Mouse (Mus musculus) olfactory bulb, adult 2 months (tissue): Measurements from ENCODE around the gene Spa17. TPM values are rescaled to one million over a fixed set of nuclear protein-coding genes. Genes with fewer than 3 reads are reported as not detected.
A peak's percentile ranks its signal among the peaks of the same experiment; 100 is the strongest.

ENCODE experiments used
- H3K27ac ChIP-seq: fragments of 200-500 bp; 2 replicates; pipeline ENCODE4 v1.5.1; 2012; ENCODE audit warnings: low read depth, low read length; ENCODE audit not compliant: insufficient read depth
- H3K4me1 ChIP-seq: fragments of 200-500 bp; 2 replicates; pipeline ENCODE4 v1.6.1; 2012; ENCODE audit warnings: low read length; ENCODE audit not compliant: control insufficient read depth, insufficient read depth
- H3K4me3 ChIP-seq: fragments of 200-500 bp; 2 replicates; pipeline ENCODE4 v1.5.1; 2012; ENCODE audit warnings: mild to moderate bottlenecking, low read depth, low read length, moderate library complexity; ENCODE audit not compliant: insufficient read depth
- CTCF ChIP-seq: fragments of 200-500 bp; IDR thresholded peaks from 2 replicates; pipeline ENCODE4 v1.5.1; 2012; ENCODE audit warnings: low read depth, mild to moderate bottlenecking, low read length, moderate library complexity; ENCODE audit not compliant: insufficient read depth
- POLR2A ChIP-seq: fragments of 200-500 bp; IDR thresholded peaks from 2 replicates; pipeline ENCODE4 v1.6.1; 2012; ENCODE audit warnings: mild to moderate bottlenecking, low read depth, low read length, moderate library complexity; ENCODE audit not compliant: insufficient read depth
- WGBS: fragments of 180-500 bp; shearing (Covaris S2); methylation state at CpG from one replicate; pipeline ENCODE4 v1.1.7; 2018; 5-methylcytosine and 5-hydroxymethylcytosine counted together
- polyA plus RNA-seq: library from polyadenylated mRNA; stranded (reverse); fragments of >200 nt; gene quantifications from 2 replicates; pipeline ENCODE4 v1.2.4, GENCODE M21; 2012; ENCODE audit warnings: low replicate concordance; ENCODE audit not compliant: missing spikeins, insufficient read depth, insufficient read length

Gene Spa17
- polyA plus RNA-seq, 1 experiment: not detected

DNA sequence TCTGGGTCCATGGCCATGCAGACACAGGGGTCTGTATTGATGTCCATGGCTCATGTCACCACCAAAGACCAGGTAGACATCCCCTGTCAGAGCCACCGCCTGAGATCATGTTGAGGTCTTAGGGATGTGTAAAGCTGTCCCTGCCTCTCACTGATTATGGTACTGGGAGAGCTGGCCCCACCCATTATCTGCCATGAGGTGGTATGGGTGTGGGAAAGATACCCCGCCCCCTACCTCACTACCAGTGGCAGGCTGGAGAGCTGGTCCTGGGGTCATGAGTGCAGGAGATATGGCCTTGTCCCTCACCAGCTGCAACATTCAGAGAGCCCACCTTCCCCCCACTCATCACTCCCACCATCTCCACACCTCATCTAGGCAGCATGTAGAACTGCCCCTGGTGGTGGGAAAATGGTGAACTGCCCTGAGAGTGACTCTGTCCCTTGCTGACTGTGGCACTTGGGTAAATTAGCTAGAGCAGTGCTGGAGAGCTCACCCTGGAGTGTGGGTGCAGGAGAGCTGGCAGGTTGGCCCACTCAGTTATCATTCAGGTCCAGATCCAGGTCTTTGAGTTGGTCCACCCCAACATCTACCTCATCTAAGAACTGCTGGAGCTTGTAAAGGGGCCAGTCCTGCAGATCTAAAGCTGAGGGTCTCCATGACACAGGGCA, 12.8 kb downstream of the Spa17 start:
- Histone ChIP-seq H3K4me1 (no peaks in the 10 kb centered on the region), H3K4me3 (no peak overlapping the region), H3K27ac (no peak overlapping the region)
- TF ChIP-seq CTCF (no peak), POLR2A (no peak)
- WGBS: 100% methylated on average over 2 of the region's 2 CpGs

DNA sequence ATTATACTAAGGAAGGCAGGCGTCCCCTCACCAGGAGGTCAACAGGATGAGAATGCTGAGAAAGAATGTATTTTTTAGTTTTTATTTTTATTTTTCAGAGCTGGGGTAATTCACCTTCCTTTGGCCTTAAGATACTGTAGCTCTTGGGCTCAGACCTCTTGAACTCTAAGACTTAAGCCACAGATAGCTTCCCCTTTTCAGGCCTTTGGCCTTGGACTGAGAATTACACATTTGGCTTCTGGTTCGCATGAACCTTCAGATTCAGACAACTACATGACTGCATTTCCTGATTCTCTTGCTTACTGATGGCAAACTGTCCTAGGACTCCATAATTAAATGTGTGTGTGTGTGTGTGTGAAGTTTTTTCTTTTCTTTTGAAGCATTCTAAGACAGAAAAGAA, 14.9 kb downstream of the Spa17 start:
- WGBS: 88% methylated on average over 2 of the region's 2 CpGs
- no peaks in the 10 kb centered on the region for H3K4me1 ChIP-seq
- H3K27ac ChIP-seq: no peak overlapping the region
- no peak overlapping the region for H3K4me3 ChIP-seq
- no peak for TF ChIP-seq CTCF
- TF ChIP-seq POLR2A: no peak

DNA sequence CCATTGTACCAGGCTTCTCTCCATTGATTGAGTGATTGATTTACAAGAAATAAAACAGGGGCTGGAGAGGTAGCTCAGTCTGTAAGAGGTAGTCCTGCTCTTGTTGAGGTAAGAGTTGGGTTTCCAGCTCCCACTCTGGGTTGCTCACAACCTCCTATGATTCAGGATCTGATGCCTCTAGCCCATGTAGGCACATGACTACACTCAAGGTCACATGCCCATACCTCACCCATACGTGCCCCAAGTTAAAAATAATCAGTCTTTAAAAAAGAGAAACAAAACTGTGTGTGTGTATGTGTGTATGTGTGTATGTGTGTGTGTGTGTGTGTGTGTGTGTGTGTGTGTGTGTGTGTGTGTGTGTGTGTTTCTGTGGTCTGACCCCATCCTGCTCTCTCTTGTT, 18.0 kb downstream of the Spa17 start:
- Histone ChIP-seq H3K4me1 (no peaks in the 10 kb centered on the region), H3K27ac (no peak overlapping the region), H3K4me3 (no peak overlapping the region)
- WGBS: 77% methylated on average over 1 of the region's 1 CpGs
- TF ChIP-seq CTCF: no peak
- TF ChIP-seq POLR2A: no peak

DNA sequence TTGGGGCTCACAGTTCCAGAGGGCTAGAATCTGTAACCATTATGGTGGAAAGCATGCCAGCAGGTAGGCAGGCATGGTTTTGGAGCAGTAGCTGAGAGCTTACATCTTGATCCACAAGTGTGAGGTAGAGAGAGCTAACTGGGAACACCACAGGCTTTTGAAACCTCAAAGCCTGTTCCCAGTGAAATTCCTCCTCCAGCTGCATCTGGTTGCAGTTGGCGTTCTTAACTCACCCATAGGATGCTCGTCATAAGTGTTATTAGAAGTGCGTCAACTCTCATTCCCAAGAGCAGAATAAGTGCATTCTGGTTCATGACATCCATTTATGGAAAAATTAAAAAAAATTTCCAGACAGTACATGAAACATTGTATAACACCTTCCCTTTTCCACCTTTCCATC, 19.8 kb downstream of the Spa17 start:
- WGBS: 96% methylated on average over 3 of the region's 3 CpGs
- H3K27ac ChIP-seq: no peak overlapping the region
- TF ChIP-seq POLR2A (no peak), CTCF (no peak)
- no peaks in the 10 kb centered on the region for H3K4me1 ChIP-seq
- H3K4me3 ChIP-seq: no peak overlapping the region

DNA sequence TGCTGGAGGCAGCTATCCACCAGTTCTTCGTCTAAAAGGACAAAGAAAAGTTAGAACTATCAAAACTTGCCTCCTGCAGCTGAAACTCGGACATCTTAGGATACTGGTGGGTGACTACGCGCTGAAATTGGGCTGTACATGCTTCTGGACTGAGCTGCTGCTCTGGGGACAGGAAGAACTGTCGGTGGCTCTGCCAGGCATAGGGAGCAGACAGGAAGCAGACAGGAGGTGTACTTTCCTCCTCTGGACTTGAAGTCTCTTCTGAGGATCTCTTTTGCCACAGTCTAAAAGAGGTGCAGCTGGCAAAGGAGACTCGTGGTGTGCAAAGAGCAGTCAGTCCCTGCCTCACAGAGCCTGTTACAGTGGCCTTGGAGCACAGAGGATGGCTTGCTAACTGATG, 20.9 kb downstream of the Spa17 start:
- 58% methylated on average over 6 of the region's 6 CpGs for WGBS
- Histone ChIP-seq H3K27ac (no peak overlapping the region), H3K4me1 (no peaks in the 10 kb centered on the region), H3K4me3 (no peak overlapping the region)
- TF ChIP-seq CTCF (no peak), POLR2A (no peak)

DNA sequence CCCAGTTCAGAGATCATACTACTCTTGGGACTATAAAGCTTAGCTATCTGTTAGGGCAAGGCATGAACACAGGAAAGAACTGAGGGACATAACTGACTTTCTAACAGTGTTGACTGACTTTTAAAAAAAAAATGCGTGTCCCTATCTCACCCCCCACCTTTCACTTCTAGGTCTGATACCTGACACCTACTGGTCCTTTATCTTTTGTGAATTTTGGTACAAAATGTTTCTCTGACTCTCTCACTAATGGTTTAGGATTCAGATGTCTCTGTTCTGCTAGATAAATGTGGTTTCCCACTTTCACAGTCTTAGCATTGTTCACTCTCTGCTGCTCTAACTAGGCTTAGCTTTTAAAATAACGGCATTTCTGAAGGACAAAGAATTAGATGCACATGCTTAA, 21.5 kb downstream of the Spa17 start:
- Histone ChIP-seq H3K4me3 (no peak overlapping the region), H3K4me1 (no peaks in the 10 kb centered on the region), H3K27ac (no peak overlapping the region)
- TF ChIP-seq POLR2A: no peak
- no peak for TF ChIP-seq CTCF
- 72% methylated on average over 2 of the region's 2 CpGs for WGBS

DNA sequence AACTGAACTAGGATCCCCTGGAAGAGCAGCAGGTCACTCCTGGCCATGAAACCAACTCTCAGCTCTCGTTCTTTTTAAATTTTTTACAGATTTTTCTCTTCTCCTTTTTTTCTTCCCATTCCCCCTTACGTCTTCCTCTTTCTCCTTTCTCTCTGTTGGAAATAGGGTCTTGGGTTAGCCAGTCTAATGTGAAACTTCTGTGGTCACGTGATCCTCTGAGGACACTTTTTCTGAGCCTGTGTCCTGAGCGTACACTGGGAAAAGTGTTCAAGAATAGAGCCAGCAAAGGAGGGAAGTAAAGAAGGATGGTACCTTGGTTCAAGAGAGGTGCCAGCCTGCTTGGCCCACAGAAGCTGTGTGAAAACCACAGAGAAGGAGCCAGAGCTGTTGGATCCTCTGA, 23.1 kb downstream of the Spa17 start:
- Histone ChIP-seq H3K4me1 (no peaks in the 10 kb centered on the region), H3K4me3 (no peak overlapping the region), H3K27ac (no peak overlapping the region)
- TF ChIP-seq CTCF (no peak), POLR2A (no peak)
- WGBS: 86% methylated on average over 4 of the region's 4 CpGs

DNA sequence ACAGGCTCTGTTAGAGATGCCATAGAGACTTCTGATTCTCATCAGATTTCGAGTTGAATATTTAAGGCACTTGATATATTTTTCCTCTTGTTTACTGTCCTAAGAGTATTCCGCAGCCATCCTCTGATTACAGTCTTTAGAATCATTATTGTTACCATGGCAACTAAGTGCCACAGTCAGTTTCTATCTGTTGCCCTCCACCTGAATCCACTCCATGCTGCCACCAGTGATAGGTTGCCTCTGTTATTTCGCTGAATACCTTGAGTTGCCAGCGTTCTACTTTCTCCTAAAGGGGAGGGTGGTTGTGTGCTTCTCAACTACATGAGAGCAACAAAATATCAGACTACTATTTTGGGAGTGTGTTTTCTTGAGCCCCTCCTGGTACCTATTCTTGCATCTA, 26.8 kb downstream of the Spa17 start:
- H3K4me3 ChIP-seq: no peak overlapping the region
- TF ChIP-seq POLR2A (no peak), CTCF (no peak)
- no peaks in the 10 kb centered on the region for H3K4me1 ChIP-seq
- H3K27ac ChIP-seq: no peak overlapping the region
- 45% methylated on average over 4 of the region's 4 CpGs for WGBS

DNA sequence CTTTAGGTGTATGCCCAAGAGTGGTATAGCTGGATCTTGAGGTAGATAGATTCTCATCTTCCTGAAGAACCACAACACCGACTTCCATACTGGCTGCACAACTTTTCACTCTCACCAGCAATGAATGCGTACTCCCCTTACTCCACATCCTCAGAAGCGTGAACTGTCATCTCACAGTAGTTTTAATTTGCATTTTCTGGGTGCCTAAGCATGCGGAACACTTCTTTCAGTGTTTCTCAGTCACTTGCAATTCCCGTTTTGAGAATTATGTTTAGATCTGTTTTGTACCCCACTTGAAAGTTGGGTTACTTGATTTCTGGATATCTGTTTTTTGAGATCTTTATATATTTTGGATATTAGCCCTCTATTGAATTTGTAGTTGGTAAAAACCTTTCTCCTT, 29.9 kb downstream of the Spa17 start:
- TF ChIP-seq CTCF: no peak
- no peak for TF ChIP-seq POLR2A
- Histone ChIP-seq H3K27ac (no peak overlapping the region), H3K4me1 (no peaks in the 10 kb centered on the region), H3K4me3 (no peak overlapping the region)
- WGBS: 86% methylated on average over 5 of the region's 5 CpGs

DNA sequence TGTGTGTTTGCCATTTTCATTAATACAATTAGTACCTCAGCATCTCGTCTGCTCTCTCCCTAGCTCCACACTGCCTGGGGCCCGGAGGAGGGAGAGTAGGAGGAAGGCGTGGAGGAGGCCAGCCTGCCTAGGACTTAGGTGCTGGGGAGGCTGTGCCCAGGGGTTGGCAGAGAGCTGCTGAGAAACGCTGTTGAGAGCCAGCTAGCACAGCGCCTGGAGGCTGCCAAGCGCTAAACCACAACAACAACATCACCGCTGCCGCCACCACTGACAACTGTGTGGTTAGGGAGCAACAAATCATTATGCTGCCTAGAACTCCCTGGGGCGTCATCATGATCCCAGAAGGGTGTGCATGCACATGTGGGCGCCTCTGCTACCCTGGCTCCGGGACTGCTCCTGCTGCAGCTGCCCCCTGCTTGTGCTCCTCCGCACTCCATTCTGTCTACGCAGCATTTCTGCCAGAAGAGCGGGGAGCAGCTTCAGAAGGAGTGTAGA, 37.0 kb downstream of the Spa17 start:
- TF ChIP-seq POLR2A (no peak), CTCF (no peak)
- peak overlapping the region; percentile 12 for H3K4me3 ChIP-seq
- peak overlapping the region; percentile 76 for H3K27ac ChIP-seq
- 11% methylated on average over 14 of the region's 14 CpGs for WGBS
- H3K4me1 ChIP-seq: peaks cover 16% of the 10 kb centered on the region
